Mouse (Mus musculus): ENCODE data around the gene Tmem177.

The Tmem177 gene

GRCm38 (mm10) chr1:119889347-119889746 lies 23.7 kb downstream of the Tmem177 start:
- no peak for DNase-seq (ENCODE audit: low read depth, low spot score)

DNA sequence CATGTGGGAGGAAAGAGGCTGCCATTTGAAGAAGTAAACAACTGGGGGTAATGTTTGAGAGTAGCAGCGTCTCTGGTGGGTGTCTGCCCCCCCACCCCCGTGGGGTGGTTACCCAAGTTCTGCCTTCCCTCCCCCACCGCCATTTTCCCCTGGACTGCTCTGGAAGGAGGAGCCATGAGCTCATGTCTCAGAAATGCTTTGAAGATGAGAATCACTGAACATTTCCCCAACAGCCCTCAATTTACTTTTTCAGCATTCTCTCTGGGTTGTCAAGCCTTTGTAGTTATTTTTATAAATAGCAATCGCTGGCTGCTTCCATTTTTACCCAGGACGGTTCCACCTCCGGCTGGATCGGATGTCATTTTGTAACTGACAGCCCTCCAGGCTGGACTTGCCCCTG lies 26.7 kb downstream of the Tmem177 start:
- no peak for DNase-seq (ENCODE audit: low read depth, low spot score)

- no peak for DNase-seq (ENCODE audit: low read depth, low spot score)
Measured at GRCm38 (mm10) chr1:119884272-119884671, 28.7 kb downstream of the Tmem177 start.

DNA sequence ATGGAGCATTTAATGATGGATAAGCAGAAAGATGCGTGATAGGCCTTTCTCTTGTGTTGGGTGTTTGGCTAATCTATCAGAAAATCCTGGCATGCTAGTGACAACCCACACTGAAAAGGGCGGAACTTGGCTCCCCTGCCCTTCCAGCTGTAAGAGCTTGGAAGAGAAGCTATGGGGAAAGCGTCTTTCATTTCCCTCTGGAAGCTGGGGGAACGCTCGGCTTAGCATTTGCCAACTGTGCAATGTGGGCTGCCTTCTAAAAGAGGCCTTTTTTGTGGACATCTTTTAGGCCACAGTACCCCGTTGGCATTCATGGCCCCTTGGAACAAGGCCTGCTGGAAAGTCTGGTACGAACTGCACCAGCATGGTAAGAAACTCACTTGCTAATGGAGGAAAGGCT lies 34.1 kb downstream of the Tmem177 start:
- no peak for DNase-seq (ENCODE audit: low read depth, low spot score)

- no peak for DNase-seq (ENCODE audit: low read depth, low spot score)
Measured at GRCm38 (mm10) chr1:119877469-119877868, 35.5 kb downstream of the Tmem177 start.

GRCm38 (mm10) chr1:119868395-119869161 lies 44.4 kb downstream of the Tmem177 start:
- no peak for DNase-seq (ENCODE audit: low read depth, low spot score)

DNA sequence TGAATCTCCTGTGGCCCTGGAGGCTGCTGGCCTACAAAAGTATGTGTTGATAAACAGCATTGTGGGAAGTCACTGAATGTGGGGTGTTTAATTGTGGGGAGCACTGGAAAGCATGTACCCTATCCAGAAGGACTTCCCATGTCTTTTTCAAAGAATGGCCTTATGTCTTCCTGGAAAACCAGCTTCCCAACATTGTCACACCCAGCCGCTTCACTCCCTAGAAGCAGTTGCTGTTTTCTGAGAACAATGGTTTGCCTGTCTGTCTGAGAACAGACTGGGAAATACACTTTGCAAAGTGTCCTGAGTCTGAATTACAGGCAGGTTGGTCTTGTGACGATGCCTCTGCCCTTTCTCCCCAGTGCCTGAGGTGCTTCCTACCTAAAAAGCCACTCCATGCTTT lies 45.7 kb downstream of the Tmem177 start:
- DNase-seq (ENCODE audit: low read depth, low spot score), result no peak

DNA sequence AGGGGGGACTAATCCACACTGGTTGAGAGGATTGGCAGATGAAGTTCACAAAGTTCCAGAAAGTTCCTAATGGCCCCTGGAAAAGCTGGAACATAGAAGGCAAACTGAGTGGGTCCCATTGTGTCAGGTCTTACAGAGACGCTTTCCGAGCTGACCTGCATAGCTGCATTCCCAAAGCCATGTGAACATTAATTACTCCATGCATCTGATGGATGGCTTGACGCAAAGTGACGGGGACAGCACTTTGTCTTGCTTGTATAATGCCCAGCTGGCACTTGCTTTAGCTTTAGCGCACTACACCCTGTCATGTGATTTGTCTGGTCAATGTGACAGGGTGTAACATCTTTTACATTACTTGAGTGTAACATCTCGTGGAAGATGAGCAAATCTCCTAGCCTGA lies 47.7 kb downstream of the Tmem177 start:
- DNase-seq (ENCODE audit: low read depth, low spot score), result no peak

DNA sequence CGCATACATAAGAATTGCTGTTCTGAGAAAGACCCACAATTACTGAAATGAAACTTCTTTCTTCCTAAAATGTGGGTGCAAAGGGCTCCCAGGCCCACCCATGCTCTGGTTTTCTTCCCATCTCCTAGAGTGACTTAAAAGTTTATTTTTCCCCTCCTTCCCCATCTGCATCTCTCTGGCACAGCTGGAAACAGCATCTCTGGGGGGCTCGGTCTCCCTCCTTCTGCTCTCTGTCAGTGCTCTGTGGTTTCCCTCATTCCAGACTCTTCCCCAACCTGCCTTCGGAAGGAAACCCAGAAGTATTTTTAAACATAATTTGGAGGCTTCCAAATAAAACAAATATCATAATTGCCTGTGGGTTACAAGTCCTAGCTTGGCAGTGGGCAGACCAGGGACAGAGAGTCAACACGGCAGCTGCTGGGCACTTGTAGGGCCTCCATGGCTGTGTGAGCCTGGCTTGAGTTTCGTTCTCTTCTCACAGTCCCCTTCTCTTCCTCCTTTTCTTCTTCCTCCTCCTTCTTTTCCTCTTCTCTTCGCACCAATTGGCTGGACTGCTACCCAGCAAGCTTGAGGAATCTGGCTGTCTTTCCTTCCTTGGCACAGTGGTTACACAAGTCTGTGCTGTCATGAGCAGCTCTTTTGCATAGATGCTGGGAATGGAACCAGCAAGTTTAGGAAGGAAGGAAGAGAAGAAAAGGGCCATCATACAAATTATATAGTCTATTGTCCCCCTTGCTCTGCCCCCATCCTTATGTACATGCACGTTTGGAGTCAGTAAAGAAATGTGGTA lies 49.3 kb downstream of the Tmem177 start:
- no peak for DNase-seq (ENCODE audit: low read depth, low spot score)

- peak; percentile 20 for DNase-seq (ENCODE audit: low read depth, low spot score)
Measured at GRCm38 (mm10) chr1:119859566-119859965, 53.4 kb downstream of the Tmem177 start.

Data from 3T3-L1 (cell line).